Mouse (Mus musculus): ENCODE data around the gene Pgp. TPM values are rescaled to one million over a fixed set of nuclear protein-coding genes. Genes with fewer than 3 reads are reported as not detected.
"Not testable (repeated sequence)": the region's sequence is repeated elsewhere in the genome, so short reads cannot be mapped to it uniquely, and the experiment has no call there.

Gene Pgp
- total RNA-seq, 2 experiments from 2014 or later: 50.8 to 56.3 TPM

DNA sequence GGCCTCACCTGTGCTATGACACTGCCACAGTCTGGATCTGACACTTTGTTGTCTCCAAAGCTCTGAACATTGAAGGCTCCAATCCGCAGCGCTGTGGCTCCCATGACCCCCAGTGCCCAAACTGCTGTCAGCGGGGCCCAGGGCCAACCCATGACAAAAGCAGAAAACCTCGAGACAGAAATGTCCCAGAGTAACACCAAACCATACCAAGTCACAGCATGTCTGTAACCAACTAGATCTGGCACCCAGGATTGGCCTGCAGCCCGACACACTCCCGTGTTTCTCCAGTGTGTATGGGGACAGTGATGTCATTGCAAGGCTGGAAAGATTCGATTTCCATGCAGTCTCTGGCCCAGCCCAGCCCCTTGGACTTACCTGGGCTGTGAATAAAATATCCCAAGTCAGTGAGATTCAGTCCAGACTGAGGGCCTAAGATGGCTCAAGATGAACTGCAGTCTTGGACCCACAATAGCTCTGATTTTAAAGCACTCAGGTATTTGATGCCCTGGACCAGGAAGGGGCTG lies 27.5 kb upstream of the Pgp start, which contains the start of gene Dnase1l2:
TSS of gene Dnase1l2 (minus strand) at position 474 of the 524 bp plus-strand sequence.
- no peak within 1 kb of the TSS for H3K4me3 ChIP-seq
- TF ChIP-seq CTCF (IDR thresholded peaks at IDR 0.05): no peak
- peak within 1 kb of the TSS; percentile 31 for H3K27ac ChIP-seq
- intact Hi-C loops (cut with DNase I): no loop called here
- peak; percentile 56 for DNase-seq

DNA sequence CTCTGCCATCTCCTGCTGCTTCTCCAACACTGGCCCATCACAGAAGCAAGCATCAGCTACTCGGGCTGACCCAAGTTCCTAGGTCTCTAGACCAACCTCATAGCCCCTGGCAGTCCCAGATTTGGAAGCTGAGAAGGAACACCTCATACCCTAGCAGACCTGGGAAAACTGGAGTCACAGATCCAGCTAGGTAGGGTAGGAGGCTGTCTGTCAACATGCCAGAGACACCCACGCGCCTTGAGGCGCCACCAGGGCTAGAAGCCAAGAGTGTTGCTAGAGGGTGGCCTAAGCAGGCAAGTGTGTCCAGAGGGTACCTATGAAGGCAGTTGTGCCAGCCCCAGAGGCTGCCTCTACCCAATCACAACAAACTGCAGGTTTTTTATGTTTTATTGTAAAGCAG lies 26.8 kb upstream of the Pgp start:
- Histone ChIP-seq H3K4me3 (no peak overlapping the region), H3K27ac (no peak overlapping the region)
- DNase-seq: no peak
- intact Hi-C loops (cut with DNase I): no loop called here
- TF ChIP-seq CTCF (IDR thresholded peaks at IDR 0.05): no peak

DNA sequence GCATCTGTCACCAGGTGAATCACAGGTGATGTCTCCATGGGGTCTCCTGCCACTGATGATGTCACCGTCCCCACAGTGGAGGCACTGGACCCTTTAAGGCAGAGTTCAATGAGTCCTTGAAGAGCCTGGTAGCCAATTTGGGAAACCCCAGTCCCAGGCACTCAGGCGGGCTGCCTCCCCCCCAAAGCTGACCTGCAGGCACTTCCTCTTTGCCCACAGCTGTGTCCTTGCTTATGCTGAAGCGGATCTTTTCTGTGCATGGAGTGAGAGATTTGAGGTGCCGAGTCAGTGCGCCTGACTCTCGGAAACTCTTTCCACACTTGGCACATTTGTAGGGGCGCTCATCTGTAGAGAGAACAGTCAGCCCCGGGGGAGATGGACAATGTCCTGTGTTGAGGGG lies 23.6 kb upstream of the Pgp start:
- intact Hi-C loops (cut with DNase I): no loop called here
- Histone ChIP-seq H3K4me3 (no peak overlapping the region), H3K27ac (no peak overlapping the region)
- no peak for TF ChIP-seq CTCF (IDR thresholded peaks at IDR 0.05)
- no peak for DNase-seq

DNA sequence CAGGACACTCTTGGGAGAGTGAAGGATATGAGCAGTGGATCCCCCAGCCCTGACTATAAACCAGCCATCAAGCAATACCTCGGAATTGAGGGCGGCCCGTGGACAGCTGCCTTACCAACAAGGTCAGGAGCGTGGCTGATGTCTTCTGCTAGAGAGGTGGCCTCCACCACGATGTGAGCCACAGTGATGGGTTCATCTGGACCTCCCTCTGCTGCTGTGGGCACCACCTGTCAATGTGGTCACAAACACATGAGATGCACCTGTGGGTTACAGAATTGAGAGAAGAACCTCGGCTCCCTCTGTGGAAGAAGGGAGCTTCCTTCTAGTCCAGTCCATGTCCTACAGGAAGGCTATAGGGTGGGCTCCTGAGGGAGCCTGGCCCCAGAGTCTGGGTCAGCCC lies 20.7 kb upstream of the Pgp start:
- Histone ChIP-seq H3K4me3 (no peak overlapping the region), H3K27ac (no peak overlapping the region)
- intact Hi-C loops (cut with DNase I): no loop called here
- no peak for TF ChIP-seq CTCF (IDR thresholded peaks at IDR 0.05)
- DNase-seq: no peak

DNA sequence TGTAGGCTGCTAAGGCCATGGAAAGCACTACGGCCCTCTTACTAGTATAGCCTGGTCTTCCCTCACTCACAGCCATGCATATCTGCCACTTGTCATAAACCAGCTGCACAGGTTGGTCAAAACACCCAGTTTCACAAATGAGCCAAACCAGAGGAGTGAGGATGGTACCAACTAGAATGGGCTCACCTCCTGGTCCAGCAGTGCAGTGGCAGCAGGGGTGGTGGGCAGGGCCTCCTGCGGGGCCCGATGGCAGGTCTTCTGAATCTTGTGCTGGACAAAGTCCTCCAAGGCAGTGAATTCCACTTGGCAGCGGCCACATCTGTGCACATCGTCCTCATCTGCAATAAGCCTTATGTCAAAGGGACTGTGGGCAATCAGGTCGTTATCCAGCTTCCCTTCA lies 19.0 kb upstream of the Pgp start:
- intact Hi-C loops (cut with DNase I): loop anchor here (5.0 kb wide), 1 partner anchor 34 kb away; no protein-coding TSS in a partner anchor
- no peak overlapping the region for H3K4me3 ChIP-seq
- H3K27ac ChIP-seq: no peak overlapping the region
- TF ChIP-seq CTCF (IDR thresholded peaks at IDR 0.05): no peak
- DNase-seq: no peak

DNA sequence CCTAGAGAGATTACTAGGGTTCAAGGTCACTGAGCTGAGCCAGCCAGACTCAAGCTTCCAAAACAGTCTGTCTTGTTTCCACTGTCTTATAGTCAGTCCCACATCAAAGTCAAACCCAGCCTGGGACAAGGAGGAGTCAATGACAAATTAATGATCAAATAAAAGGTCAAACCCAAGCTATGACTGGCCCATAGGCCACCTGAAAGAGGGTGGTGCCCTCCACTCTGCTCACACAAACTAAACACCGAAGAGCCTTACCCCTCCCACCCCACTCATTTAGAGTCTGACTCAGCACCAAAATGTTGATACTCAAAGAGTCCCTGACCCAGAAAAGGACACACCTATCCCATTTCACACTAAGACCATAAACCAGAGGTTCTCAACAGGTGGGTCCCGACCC lies 16.8 kb upstream of the Pgp start:
- peak overlapping the region; percentile 95 for H3K27ac ChIP-seq
- intact Hi-C loops (cut with DNase I): loop anchor here (5.0 kb wide), 1 partner anchor 36 kb away; no protein-coding TSS in a partner anchor
- TF ChIP-seq CTCF (IDR thresholded peaks at IDR 0.05): no peak
- no peak for DNase-seq
- H3K4me3 ChIP-seq: peak overlapping the region; percentile 3; the same call in 1 of the 2 replicates

DNA sequence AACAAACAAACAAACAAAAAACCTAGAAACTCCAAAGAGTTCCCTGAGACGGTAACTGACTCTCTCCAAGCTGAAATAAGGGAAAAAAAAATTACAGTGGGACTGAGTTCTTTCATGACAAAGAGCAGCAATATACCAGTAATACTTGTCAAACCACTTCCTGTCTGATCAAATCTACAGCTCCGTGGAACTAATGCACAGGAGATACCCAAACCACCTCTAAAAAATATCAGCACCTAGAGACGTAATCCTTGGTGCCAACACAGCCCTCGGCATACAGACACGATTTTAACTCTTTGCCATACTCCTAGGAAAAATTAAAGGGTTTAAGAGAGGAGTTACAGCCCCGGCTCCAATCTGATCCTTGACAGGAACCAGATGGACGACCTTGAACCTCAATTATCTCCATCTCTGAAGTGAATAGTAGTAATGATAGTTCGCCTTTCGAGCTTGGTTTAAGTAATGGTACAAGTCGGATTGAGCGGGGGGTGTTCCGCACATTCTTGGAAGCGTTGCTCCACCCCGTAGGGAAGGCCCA lies 15.9 kb upstream of the Pgp start:
- TF ChIP-seq CTCF (IDR thresholded peaks at IDR 0.05): no peak
- intact Hi-C loops (cut with DNase I): loop anchor here (2.0 to 5.0 kb wide), 2 partner anchors 17 to 37 kb away; partner anchors contain the start of genes E4f1 and Pgp
- Histone ChIP-seq H3K27ac (peak overlapping the region; percentile 95), H3K4me3 (peak overlapping the region; percentile 90)
- DNase-seq: no peak

DNA sequence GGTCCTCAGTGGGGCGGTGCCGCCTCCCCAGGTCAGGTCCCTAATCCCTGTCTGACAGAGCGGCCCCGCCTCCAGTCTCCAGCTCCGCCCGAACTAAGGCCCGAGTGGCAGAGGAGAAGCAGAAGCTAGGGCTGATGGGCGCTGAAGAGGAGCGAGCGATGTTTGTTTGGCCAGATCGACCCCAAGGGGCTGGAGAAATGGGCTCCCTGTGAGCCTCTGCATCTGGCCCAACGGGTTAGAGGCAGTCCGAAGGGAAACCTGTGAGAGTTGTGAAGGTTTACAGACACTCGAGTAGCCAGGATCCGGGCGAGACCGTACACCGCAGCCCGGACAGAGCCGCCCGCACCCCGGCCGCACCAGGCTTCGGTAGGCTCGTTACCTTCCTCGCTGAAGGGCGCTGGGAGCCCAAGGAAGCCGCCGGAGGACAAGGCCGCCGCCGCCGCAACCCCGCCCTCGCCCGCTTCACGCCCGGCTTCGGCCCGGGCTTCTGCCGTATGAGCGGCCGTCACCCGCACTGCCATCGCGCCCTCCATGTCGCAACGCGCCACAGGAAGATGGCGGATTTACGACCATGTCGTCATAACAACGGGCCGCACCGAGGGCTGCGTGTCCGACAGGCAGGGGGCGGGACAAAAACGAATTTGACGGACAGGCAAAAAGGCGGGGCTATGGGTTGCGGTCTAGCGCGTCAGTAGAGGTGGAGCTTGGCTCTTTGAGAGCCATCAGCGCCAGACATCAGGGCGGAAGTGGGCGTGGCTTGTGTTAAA lies 15.3 kb upstream of the Pgp start:
- intact Hi-C loops (cut with DNase I): loop anchor here (2.0 to 5.0 kb wide), 2 partner anchors 16 to 38 kb away; partner anchors contain the start of genes E4f1 and Pgp
- peak; percentile 99 for DNase-seq
- H3K4me3 ChIP-seq: peak overlapping the region; percentile 90
- peak overlapping the region; percentile 95 for H3K27ac ChIP-seq
- TF ChIP-seq CTCF (IDR thresholded peaks at IDR 0.05): no peak

DNA sequence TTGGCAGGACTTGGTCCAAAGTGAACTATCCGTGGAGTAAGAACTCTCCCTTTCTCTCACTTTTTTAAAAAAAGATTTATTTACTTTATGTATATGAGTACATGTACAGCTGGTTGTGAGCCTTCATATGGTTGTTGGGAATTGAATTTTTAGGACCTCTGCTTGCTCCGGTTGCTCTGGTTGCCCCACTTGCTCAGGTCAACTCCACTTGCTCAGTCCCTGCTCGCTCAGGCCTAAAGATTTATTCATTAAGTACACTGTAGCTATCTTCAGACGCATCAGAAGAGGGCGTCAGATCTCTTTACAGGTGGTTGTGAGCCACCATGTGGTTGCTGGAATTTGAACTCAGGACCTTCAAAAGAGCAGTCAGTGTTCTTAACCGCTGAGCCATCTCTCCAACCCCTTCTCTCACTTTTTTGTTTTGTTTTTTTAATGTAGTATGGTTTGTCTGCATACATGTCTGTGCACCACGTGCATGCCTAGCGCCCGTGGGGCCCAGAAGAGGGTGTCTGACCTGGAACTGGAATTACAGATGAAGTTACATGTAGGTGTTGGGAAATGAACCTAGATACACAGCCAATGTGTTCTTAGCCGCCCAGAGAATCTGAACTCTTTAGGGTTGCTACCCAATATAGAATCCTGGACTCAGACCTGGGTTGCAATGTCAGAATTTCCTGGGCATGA lies 14.5 kb upstream of the Pgp start:
- intact Hi-C loops (cut with DNase I): loop anchor here (2.0 kb wide), 1 partner anchor 15 kb away; the partner anchor contains the start of genes E4f1 and Pgp
- peak overlapping the region; percentile 95 for H3K27ac ChIP-seq
- DNase-seq: not testable (repeated sequence)
- H3K4me3 ChIP-seq: peak overlapping the region; percentile 90

DNA sequence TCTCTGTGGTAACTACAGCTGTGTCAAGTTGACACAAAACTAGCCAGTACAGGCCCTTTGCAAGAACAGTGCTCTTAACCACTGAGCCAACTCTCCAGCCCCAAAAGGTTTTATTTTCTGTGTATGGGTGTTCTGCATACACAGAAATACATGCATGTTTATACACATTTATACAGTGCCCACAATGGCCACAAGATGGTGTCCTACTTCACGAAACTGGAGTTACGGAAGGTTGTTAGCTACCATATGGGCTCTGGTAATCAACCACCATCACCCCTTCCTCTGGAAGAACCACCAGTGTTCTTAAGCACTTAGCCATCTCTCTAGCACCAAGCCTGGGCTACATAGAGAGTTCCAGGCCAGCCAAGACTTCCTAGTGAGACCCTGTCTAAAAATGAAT lies 8.6 kb upstream of the Pgp start:
- Histone ChIP-seq H3K27ac (no peak overlapping the region), H3K4me3 (no peak overlapping the region)
- intact Hi-C loops (cut with DNase I): no loop called here
- no peak for DNase-seq
- peak; percentile 56 for TF ChIP-seq CTCF (IDR thresholded peaks at IDR 0.05)

DNA sequence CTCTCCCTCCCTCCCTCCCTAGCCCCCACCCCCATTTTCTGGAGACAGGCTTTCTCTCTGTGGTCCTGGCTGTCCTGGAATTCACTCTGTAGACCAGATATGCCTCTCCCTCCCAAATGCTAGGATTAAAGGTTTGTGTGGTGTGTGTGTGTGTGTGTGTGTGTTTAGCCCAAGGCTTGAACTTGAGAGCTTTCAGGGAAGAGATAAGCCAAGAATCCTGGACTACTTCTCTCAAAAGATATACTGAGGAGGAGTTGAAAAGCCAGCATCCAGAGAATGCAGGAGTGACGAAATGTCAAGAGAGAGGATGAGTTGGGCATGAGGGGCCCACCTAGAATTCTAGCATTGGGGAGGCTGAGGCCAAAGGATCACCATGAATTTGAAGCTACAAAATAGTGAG lies 7.3 kb upstream of the Pgp start:
- no peak for TF ChIP-seq CTCF (IDR thresholded peaks at IDR 0.05)
- Histone ChIP-seq H3K27ac (no peak overlapping the region), H3K4me3 (no peak overlapping the region)
- intact Hi-C loops (cut with DNase I): no loop called here
- no peak for DNase-seq

DNA sequence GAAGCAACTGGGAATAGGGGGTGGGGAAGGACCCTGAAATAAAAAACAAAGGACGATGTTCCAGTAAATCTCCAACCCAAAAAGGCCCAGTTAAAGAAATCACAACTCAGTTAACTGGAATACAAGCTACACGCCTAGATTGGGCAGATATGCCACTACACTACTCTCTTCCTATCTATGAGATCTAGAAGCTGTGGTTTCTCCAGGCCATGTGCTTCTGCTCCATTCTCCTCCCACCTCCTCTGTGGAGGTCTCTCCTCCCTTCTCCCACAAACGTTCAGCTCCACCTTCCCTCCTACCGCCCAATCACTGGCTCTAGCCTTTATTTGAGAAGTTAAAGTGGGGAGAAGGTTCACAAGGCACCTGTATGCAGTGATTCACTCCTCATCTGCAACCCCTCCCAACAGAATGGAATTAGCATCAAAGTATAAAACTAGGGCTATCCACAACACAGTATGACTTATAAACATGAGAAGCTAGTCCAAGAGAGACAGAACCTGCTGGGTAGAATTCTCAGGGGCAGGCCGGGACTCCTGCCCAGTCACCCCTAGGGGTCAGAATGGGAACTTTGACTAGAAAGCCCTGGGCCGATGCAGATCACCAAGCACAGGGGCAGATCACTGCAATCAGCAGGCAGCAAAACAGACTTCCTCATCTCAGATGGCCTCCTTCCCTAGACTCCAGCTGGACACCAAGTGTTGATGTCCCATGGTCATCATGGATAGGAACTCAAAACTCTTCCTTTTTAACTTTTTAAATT lies 6.6 kb upstream of the Pgp start:
- no peak for DNase-seq
- intact Hi-C loops (cut with DNase I): no loop called here
- Histone ChIP-seq H3K4me3 (no peak overlapping the region), H3K27ac (no peak overlapping the region)
- no peak for TF ChIP-seq CTCF (IDR thresholded peaks at IDR 0.05)
